Mouse (Mus musculus) embryonic facial prominence, embryonic 13.5 days (tissue): ENCODE results near the gene Cutc. TPM values are rescaled to one million over a fixed set of nuclear protein-coding genes. Genes with fewer than 3 reads are reported as not detected.

Source experiments
- ATAC-seq: fragments of 200-750 bp; cut with Nextera tagmentation; 2 replicates; pipeline ENCODE4 v1.8.0; 2017; ENCODE audit warnings: low read depth; ENCODE audit not compliant: insufficient number of reproducible peaks, insufficient read depth, low FRiP score, low TSS enrichment
- H3K27ac ChIP-seq: fragments of 300-500 bp; sonication (generic); 2 replicates; pipeline ENCODE4 v1.5.1; 2015; ENCODE audit warnings: moderate library complexity, mild to moderate bottlenecking, inconsistent platforms
- H3K27me3 ChIP-seq: fragments of 300-500 bp; sonication (generic); 2 replicates; pipeline ENCODE4 v1.6.1; 2015; ENCODE audit warnings: mild to moderate bottlenecking, inconsistent platforms
- H3K36me3 ChIP-seq: fragments of 300-500 bp; sonication (generic); 2 replicates; pipeline ENCODE4 v1.6.1; 2015; ENCODE audit warnings: mild to moderate bottlenecking, inconsistent platforms
- H3K4me1 ChIP-seq: fragments of 300-500 bp; sonication (generic); 2 replicates; pipeline ENCODE4 v1.6.1; 2015; ENCODE audit warnings: inconsistent platforms
- H3K4me2 ChIP-seq: fragments of 300-500 bp; sonication (generic); 2 replicates; pipeline ENCODE4 v1.6.1; 2015; ENCODE audit warnings: moderate library complexity, mild to moderate bottlenecking, inconsistent platforms
- H3K4me3 ChIP-seq: fragments of 300-500 bp; sonication (generic); 2 replicates; pipeline ENCODE4 v1.5.1; 2015; ENCODE audit warnings: mild to moderate bottlenecking, inconsistent platforms
- H3K9ac ChIP-seq: fragments of 300-500 bp; sonication (generic); 2 replicates; pipeline ENCODE4 v1.6.1; 2015; ENCODE audit warnings: mild to moderate bottlenecking, inconsistent platforms
- H3K9me3 ChIP-seq: fragments of 300-500 bp; sonication (generic); 2 replicates; pipeline ENCODE4 v1.6.1; 2016; ENCODE audit warnings: inconsistent platforms
- WGBS: fragments of 180-500 bp; shearing (Covaris S2); methylation state at CpG from one replicate; pipeline ENCODE4 v1.1.7; 2015; ENCODE audit warnings: mixed read lengths; 5-methylcytosine and 5-hydroxymethylcytosine counted together
- polyA plus RNA-seq: library from polyadenylated mRNA; unstranded; fragments of >200 nt; fragmentation: Nextera tagmentation; extraction: Ambion mirVana; gene quantifications from 2 replicates; pipeline ENCODE4 v1.2.1, GENCODE M21; 2015

Cutc gene
- polyA plus RNA-seq, 1 experiment from 2014 or later: 13.4 TPM

DNA sequence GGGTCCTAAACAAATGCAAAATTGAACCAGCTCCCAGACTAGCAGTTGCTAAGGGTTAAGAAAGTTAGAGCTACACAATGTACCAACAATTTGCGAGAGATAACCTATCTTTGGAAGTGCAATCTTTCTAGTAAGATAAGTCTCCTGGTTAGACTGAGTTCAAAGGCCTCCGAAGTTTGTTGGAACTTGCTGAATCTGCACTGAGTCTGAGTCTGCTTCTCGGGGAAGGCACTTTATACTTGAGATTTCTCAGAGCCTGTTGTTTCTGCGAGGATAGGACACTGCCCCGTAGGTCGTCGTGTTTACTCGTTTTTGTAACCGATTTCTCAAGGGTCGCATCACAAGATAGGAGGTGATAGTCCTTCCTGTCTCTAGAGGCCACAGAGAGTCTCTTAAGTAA lies 22.6 kb downstream of the Cutc start:
- Histone ChIP-seq H3K4me1 (no peaks in the 10 kb centered on the region), H3K4me3 (no peak overlapping the region), H3K4me2 (no peak overlapping the region), H3K9me3 (no peaks in the 10 kb centered on the region), H3K9ac (no peak overlapping the region), H3K27ac (no peak overlapping the region), H3K27me3 (no peaks in the 10 kb centered on the region), H3K36me3 (no peaks in the 10 kb centered on the region)
- 76% methylated on average over 10 of the region's 10 CpGs for WGBS
- no peak for ATAC-seq

DNA sequence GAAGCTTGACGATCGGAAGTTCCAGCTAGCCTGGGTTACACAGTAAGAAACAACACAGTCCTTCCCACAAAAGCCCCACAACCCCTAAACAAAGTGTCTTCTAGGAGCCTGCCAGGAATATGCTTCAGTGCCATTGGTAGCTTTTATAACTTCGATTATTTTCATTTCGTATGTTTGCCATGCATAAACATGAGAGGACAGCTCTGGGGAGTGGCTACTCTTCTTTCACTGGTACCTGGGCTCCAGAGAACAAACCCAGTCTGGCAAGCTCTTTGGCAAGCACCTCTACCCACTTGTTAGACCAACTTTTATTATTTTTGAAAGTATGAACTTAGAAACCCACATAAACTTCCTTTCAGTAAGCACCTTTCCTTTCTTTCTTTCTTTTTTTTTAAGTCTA lies 23.8 kb downstream of the Cutc start:
- Histone ChIP-seq H3K9ac (no peak overlapping the region), H3K9me3 (no peaks in the 10 kb centered on the region), H3K27ac (no peak overlapping the region), H3K27me3 (no peaks in the 10 kb centered on the region), H3K36me3 (no peaks in the 10 kb centered on the region), H3K4me3 (no peak overlapping the region), H3K4me1 (no peaks in the 10 kb centered on the region), H3K4me2 (no peak overlapping the region)
- WGBS: 69% methylated on average over 4 of the region's 4 CpGs
- ATAC-seq: no peak

DNA sequence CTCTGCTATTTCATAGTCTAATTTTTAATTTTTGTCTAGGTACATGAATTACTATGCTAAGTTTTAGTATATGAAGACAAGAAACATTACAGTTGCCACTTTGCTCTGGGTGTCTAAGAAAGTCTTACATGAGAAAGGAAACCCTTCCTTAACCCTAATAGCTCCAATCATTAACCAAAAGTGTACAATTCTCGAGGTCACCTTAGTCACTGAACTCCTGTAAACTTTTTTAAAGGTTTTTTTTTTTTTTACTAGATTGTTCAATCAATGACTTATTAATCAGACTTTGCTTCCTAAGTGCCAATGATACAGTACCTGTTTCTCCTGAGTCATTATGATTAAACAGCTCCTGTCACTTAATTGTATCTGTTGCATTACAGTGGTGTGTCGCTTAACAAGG lies 24.5 kb downstream of the Cutc start:
- no peaks in the 10 kb centered on the region for H3K27me3 ChIP-seq
- H3K36me3 ChIP-seq: no peaks in the 10 kb centered on the region
- H3K27ac ChIP-seq: no peak overlapping the region
- no peaks in the 10 kb centered on the region for H3K4me1 ChIP-seq
- ATAC-seq: no peak
- no peaks in the 10 kb centered on the region for H3K9me3 ChIP-seq
- H3K4me2 ChIP-seq: no peak overlapping the region
- H3K9ac ChIP-seq: no peak overlapping the region
- WGBS: 74% methylated on average over 2 of the region's 2 CpGs
- H3K4me3 ChIP-seq: no peak overlapping the region

DNA sequence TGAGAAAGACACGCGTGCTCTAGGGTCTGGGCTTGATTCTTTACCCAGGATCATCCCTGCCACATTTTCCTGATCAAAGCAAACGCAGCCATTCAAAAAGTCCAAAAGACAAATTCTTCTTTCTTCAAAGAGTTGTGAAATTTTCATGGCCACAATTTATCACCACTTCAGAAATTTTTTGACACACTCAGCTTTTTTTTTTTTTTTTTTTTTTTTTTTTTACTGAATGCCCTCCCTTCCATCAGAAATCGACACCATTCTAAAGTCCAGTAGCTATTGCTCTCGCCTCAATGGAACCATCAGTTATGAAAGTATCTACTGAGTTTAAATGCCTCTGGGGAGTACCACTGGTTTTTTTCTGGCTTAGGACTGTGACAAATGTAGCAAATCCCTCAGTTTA lies 27.6 kb downstream of the Cutc start:
- no peak for ATAC-seq
- Histone ChIP-seq H3K4me3 (no peak overlapping the region), H3K27ac (no peak overlapping the region), H3K9me3 (no peaks in the 10 kb centered on the region), H3K27me3 (no peaks in the 10 kb centered on the region), H3K4me1 (no peaks in the 10 kb centered on the region), H3K36me3 (no peaks in the 10 kb centered on the region), H3K4me2 (no peak overlapping the region), H3K9ac (no peak overlapping the region)
- 59% methylated on average over 5 of the region's 5 CpGs for WGBS

DNA sequence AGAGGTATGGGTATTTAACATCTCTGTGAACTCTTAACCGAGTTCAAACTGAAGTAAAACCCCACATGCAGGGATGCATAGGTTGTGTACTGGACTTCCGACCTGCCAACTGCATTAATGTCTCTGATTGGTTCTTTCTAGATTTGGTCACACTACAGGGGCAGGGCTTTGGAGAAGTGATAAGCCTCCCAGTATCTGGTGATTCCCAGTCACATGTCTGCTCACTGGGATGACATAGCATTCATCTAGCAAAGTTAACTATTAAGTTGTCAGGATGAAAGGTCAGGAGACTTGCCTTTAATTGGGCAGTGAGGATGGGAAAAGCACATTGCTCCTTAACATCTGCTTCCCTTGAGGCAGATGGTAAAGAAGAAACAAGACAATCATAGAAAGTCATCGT lies 29.2 kb downstream of the Cutc start, which contains the start of gene Abcc2:
Abcc2 (plus strand) TSS at position 213 of the 400 bp plus-strand sequence.
- 80% methylated on average over 3 of the region's 3 CpGs for WGBS
- H3K36me3 ChIP-seq: no peaks in the 10 kb centered on the region

DNA sequence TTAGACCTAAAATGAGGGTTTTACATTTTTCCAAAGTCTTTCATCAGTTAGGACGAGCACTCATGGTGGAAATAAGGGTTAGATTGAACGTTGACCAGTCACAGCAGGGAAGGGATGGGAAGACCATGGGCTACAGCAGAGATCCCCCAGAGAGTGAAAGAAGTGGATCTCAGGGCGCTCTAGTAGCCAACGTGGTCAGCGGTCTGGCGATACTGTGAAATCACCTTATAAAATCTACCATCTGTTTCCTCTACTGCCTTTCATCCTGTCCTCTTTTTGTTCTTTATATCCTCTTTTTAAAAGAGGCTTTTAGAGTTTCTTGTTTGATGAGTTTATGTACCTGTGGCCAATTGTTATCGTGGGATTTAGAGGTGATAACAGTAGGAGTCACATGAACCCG lies 32.0 kb downstream of the Cutc start:
- Histone ChIP-seq H3K36me3 (no peaks in the 10 kb centered on the region), H3K27ac (no peak overlapping the region), H3K9ac (no peak overlapping the region), H3K4me2 (no peak overlapping the region), H3K27me3 (no peaks in the 10 kb centered on the region), H3K4me1 (no peaks in the 10 kb centered on the region), H3K9me3 (no peaks in the 10 kb centered on the region), H3K4me3 (no peak overlapping the region)
- 83% methylated on average over 8 of the region's 8 CpGs for WGBS
- no peak for ATAC-seq

More for the DNA sequence above, 29.2 kb downstream of the Cutc start, which contains the start of gene Abcc2:
- Histone ChIP-seq H3K4me1 (no peaks in the 10 kb centered on the region), H3K4me3 (no peak within 1 kb of the TSS), H3K4me2 (no peak within 1 kb of the TSS), H3K27me3 (no peaks in the 10 kb centered on the region), H3K27ac (no peak within 1 kb of the TSS), H3K9ac (no peak within 1 kb of the TSS), H3K9me3 (no peaks in the 10 kb centered on the region)
- ATAC-seq: no peak

DNA sequence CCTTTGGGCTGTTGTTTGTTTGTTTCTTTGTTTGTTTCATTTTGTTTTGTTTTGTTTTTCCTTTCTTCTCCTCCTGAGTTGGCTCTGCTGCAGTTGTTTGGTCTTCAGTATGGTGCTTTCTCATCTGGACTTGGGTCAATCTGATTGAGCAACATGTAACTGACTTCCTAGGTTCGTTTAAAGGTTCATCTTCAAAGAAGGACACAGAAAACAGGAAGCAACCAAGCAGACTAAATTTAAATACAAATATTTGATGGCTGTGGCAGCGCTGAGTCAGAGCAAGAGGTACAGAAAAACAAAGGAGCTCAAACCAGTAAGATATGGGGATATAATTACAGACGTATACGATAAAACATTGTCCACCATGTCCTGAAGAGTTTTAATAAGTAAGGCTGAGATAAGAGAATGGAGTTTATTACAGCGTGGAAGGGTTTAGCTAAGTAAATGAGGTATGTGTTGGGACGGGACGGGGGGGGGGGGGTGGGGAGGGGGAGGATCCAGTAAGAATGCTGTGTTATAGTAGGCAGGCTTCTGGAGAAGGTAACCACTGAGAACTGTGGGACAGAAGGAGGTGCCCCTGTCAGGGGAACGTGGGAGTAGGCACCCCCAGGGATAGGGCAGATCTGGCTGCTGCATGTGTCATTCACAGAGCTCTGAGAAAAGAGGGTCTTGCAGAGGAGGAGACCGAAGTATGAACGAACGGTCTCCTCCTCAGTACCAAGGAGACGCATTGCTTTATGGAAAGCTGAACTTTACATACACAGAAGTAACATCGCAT lies 33.6 kb downstream of the Cutc start:
- no peak for ATAC-seq
- H3K4me2 ChIP-seq: no peak overlapping the region
- no peak overlapping the region for H3K27ac ChIP-seq
- no peak overlapping the region for H3K4me3 ChIP-seq
- H3K36me3 ChIP-seq: no peaks in the 10 kb centered on the region
- no peak overlapping the region for H3K9ac ChIP-seq
- H3K4me1 ChIP-seq: no peaks in the 10 kb centered on the region
- 82% methylated on average over 13 of the region's 13 CpGs for WGBS
- H3K27me3 ChIP-seq: no peaks in the 10 kb centered on the region
- H3K9me3 ChIP-seq: no peaks in the 10 kb centered on the region

DNA sequence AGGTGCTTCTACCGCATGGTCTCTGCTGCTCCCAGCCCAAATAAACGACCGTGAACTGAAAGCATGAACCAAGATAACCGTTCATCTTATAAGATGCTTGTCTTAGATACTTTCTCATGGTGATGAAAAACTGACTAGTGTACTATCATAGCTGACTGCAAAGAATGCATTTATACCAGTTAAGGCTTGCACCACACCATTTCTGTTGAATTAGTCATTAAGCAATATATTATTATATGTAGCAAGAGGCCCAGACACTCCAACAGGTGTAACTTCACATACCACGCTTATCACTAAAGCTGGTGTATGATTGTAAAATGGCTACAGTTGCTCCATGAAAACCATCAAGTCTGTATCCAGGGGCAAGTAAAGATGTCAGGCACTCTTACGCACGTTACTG lies 37.0 kb downstream of the Cutc start:
- Histone ChIP-seq H3K9me3 (no peaks in the 10 kb centered on the region), H3K4me1 (no peaks in the 10 kb centered on the region), H3K4me3 (no peak overlapping the region), H3K9ac (no peak overlapping the region), H3K27ac (no peak overlapping the region), H3K27me3 (no peaks in the 10 kb centered on the region), H3K4me2 (no peak overlapping the region), H3K36me3 (no peaks in the 10 kb centered on the region)
- WGBS: 84% methylated on average over 7 of the region's 7 CpGs
- ATAC-seq: no peak

DNA sequence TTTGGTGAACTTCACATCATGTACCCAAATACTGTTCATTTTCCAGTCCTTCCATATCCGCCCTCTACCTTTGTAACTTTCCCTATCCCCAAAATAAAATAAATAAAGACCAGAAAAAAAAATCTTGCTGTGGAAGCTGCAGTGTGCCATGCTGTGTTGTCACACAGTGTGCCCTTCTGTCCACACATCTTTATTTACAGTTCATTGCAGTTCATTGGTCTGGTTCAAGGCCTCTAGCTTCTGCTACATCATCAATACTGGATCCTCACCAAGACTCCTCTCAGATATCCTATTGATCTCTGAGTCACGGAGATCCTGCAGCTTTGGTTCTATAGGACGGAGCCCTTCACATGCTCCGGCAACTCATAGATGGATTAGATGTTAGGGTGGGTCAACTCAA lies 39.7 kb downstream of the Cutc start:
- Histone ChIP-seq H3K27ac (no peak overlapping the region), H3K9ac (no peak overlapping the region), H3K4me2 (no peak overlapping the region), H3K9me3 (no peaks in the 10 kb centered on the region), H3K27me3 (no peaks in the 10 kb centered on the region), H3K4me3 (no peak overlapping the region), H3K4me1 (no peaks in the 10 kb centered on the region), H3K36me3 (no peaks in the 10 kb centered on the region)
- no peak for ATAC-seq
- 90% methylated on average over 4 of the region's 4 CpGs for WGBS

DNA sequence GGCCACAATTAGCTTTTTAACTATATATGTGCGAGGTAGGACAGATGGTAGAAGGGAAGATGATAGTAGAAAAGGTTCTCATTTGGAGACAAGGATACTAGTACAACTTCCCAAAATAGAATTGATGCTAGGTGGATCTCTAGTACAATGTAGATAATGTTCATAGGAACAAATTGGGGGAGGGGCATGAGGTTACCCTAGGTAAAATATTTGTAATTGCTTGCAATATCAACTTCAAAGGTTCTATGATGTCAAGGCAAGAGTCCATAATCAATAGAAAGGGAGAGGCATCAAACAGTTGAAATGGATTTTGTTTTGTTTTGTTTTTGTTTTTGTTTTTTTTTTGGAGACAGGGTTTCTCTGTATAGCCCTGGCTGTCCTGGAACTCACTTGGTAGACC lies 41.2 kb downstream of the Cutc start:
- H3K27me3 ChIP-seq: no peaks in the 10 kb centered on the region
- no peak overlapping the region for H3K4me3 ChIP-seq
- no peaks in the 10 kb centered on the region for H3K4me1 ChIP-seq
- H3K4me2 ChIP-seq: no peak overlapping the region
- WGBS: 82% methylated on average over 1 of the region's 1 CpGs
- H3K36me3 ChIP-seq: no peaks in the 10 kb centered on the region
- H3K27ac ChIP-seq: no peak overlapping the region
- H3K9ac ChIP-seq: no peak overlapping the region
- no peak for ATAC-seq
- no peaks in the 10 kb centered on the region for H3K9me3 ChIP-seq

DNA sequence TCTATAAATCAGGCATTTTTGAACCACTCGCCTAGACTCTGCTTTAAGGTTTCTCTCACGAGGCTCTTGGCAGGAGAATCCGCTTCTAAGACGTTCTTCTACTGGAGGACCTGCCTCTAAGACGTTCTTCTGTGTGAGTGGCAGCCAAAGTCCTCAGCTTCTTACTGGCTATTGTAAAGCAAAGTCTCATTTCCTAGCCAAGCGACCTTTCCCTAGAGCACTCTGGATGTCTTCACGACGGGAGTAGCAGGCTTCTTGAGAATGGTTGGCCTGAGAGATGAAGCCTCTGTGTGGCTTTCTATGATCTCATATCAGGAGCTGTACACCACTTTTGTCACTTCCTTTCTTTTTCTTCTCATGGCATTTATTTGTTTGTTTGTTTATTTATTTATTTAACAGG lies 42.7 kb downstream of the Cutc start:
- no peak overlapping the region for H3K9ac ChIP-seq
- no peak overlapping the region for H3K4me3 ChIP-seq
- H3K9me3 ChIP-seq: no peaks in the 10 kb centered on the region
- no peaks in the 10 kb centered on the region for H3K4me1 ChIP-seq
- WGBS: 82% methylated on average over 8 of the region's 8 CpGs
- H3K4me2 ChIP-seq: no peak overlapping the region
- ATAC-seq: no peak
- no peaks in the 10 kb centered on the region for H3K27me3 ChIP-seq
- H3K36me3 ChIP-seq: no peaks in the 10 kb centered on the region
- no peak overlapping the region for H3K27ac ChIP-seq

DNA sequence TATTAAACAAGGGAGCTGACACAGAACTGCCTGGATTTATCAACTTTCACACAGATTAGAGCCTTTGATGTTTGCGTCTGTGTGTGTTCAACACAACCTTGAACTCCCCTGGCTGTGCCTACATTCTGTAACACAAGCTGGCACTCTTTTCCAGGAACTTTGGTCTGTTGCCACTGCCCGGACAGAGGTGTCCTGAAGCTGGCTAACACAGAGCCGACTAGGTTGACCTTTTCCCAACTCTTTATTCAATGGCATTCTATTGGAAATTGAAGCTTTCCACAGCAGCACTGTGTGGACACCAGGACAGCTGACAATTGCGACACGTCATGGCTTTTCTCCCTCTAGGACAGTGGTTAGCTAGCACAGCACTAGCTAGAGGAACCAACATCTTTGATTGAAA lies 44.4 kb downstream of the Cutc start:
- Histone ChIP-seq H3K4me1 (no peaks in the 10 kb centered on the region), H3K36me3 (no peaks in the 10 kb centered on the region), H3K4me2 (no peak overlapping the region), H3K9ac (no peak overlapping the region), H3K27me3 (no peaks in the 10 kb centered on the region), H3K27ac (no peak overlapping the region), H3K9me3 (no peaks in the 10 kb centered on the region), H3K4me3 (no peak overlapping the region)
- 76% methylated on average over 5 of the region's 5 CpGs for WGBS
- no peak for ATAC-seq
